Mouse (Mus musculus): ENCODE data around the gene Cflar. TPM values are rescaled to one million over a fixed set of nuclear protein-coding genes. Genes with fewer than 3 reads are reported as not detected.

Cflar gene
- total and polyA plus RNA-seq, 2 experiments, result 45.7 to 98.7 TPM

GRCm38 (mm10) chr1:58728590-58728868 lies 17.2 kb downstream of the Cflar start:
- Histone ChIP-seq H3K79me2 (ENCODE audit: control insufficient read depth, insufficient read depth, low read length) (peaks cover 28% of the 10 kb centered on the region), H3K36me3 (ENCODE audit: control insufficient read depth, insufficient read depth, low read length) (peaks cover 60% of the 10 kb centered on the region), H3K27me3 (ENCODE audit: control insufficient read depth, insufficient read depth, low read length) (no peaks in the 10 kb centered on the region), H3K9ac (ENCODE audit: low read depth, low read length) (no peak overlapping the region), H3K4me1 (ENCODE audit: control insufficient read depth, insufficient read depth, low read length) (peaks cover 25% of the 10 kb centered on the region), H3K4me3 (ENCODE audit: insufficient read depth, low read depth, low read length) (no peak overlapping the region), H3K27ac (replicated peaks; ENCODE audit: insufficient read depth, low read depth, low read length) (no peak overlapping the region)
- TF ChIP-seq CTCF (IDR thresholded peaks at IDR 0.05; ENCODE audit: low read depth, low read length) (no peak), POLR2A (IDR thresholded peaks at IDR 0.05; ENCODE audit: extremely low read depth, insufficient read depth, low read length) (no peak)
- DNase-seq (ENCODE audit: extremely low read depth, low read depth, low spot score), result no peak
- WGBS, result 93% methylated on average over 3 of the region's 3 CpGs

DNA sequence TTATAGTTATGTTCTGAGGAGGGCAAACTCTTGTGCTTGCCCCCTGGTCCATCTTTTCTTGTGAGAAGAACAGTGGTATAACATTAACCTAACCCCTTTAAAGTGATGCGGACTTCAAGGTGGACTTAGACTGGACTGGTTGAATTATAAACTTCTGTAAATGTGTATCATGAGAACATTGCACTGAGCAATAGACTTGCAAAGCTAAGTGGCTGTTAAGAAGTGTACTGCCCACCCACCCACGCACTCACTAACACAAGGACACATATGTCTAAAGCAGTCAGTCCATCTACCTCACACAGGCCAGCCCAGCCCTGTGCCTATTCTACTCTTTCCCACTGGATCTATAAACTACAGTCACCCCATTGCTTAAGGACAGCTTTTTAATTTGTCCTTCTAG lies 22.3 kb downstream of the Cflar start:
- Histone ChIP-seq H3K27me3 (ENCODE audit: control insufficient read depth, insufficient read depth, low read length) (no peaks in the 10 kb centered on the region), H3K4me3 (ENCODE audit: insufficient read depth, low read depth, low read length) (no peak overlapping the region), H3K9ac (ENCODE audit: low read depth, low read length) (no peak overlapping the region), H3K79me2 (ENCODE audit: control insufficient read depth, insufficient read depth, low read length) (peaks cover 26% of the 10 kb centered on the region; the same call in 1 of the 2 replicates), H3K36me3 (ENCODE audit: control insufficient read depth, insufficient read depth, low read length) (peaks cover 83% of the 10 kb centered on the region), H3K4me1 (ENCODE audit: control insufficient read depth, insufficient read depth, low read length) (peaks cover 6% of the 10 kb centered on the region; the same call in 1 of the 2 replicates), H3K27ac (replicated peaks; ENCODE audit: insufficient read depth, low read depth, low read length) (no peak overlapping the region)
- 86% methylated on average over 2 of the region's 2 CpGs for WGBS
- no peak for DNase-seq (ENCODE audit: extremely low read depth, low read depth, low spot score)
- TF ChIP-seq CTCF (IDR thresholded peaks at IDR 0.05; ENCODE audit: low read depth, low read length) (no peak), POLR2A (IDR thresholded peaks at IDR 0.05; ENCODE audit: extremely low read depth, insufficient read depth, low read length) (no peak)

DNA sequence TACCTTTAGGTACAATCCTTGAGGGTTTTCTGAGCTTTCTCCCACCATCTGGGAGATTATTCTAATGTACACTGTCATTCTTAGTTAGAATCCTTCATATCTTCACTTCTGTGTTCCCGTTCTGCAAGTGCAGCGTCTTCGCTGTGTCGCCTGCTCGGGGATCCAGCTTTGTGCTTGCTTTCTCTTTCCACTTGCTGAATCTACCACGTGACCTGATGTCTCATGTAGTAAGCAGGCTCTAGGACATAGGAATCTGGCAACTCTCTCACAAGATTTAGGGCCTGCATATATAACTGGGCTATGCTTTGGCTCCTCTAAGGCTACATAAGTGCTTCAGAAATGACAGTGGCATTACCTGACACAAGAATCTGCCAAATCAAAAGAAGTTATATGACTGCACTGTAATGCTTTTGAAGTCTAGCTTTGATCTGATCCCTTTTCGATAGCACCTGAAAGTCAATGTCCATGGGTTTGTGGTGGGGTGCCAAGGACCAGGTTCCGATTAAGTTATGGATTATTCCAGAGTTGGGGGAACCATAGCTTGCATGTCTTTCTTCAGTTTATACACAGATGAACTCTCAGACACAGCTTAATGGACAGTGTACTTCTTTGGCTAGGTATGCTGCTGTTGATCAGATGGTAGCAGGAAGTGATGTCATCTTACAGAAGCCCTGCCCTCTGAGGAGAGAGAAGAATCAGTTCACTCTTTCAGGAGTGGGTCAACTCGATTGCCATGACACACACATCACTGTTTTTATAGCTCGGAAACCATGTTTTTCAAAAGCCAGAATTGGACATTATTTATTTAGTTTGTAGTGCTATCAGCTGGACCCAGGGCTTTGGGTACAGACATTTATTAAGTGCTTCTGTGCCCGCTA lies 23.0 kb downstream of the Cflar start:
- no peak overlapping the region for H3K9ac ChIP-seq (ENCODE audit: low read depth, low read length)
- no peak for DNase-seq (ENCODE audit: extremely low read depth, low read depth, low spot score)
- WGBS, result 90% methylated on average over 11 of the region's 11 CpGs
- H3K27me3 ChIP-seq (ENCODE audit: control insufficient read depth, insufficient read depth, low read length), result no peaks in the 10 kb centered on the region
- TF ChIP-seq POLR2A (IDR thresholded peaks at IDR 0.05; ENCODE audit: extremely low read depth, insufficient read depth, low read length), result no peak
- TF ChIP-seq CTCF (IDR thresholded peaks at IDR 0.05; ENCODE audit: low read depth, low read length), result no peak
- H3K27ac ChIP-seq (replicated peaks; ENCODE audit: insufficient read depth, low read depth, low read length), result no peak overlapping the region
- peaks cover 3% of the 10 kb centered on the region; the same call in 1 of the 2 replicates for H3K4me1 ChIP-seq (ENCODE audit: control insufficient read depth, insufficient read depth, low read length)
- H3K36me3 ChIP-seq (ENCODE audit: control insufficient read depth, insufficient read depth, low read length), result peaks cover 81% of the 10 kb centered on the region
- H3K4me3 ChIP-seq (ENCODE audit: insufficient read depth, low read depth, low read length), result no peak overlapping the region
- H3K79me2 ChIP-seq (ENCODE audit: control insufficient read depth, insufficient read depth, low read length), result peaks cover 20% of the 10 kb centered on the region; the same call in 1 of the 2 replicates

DNA sequence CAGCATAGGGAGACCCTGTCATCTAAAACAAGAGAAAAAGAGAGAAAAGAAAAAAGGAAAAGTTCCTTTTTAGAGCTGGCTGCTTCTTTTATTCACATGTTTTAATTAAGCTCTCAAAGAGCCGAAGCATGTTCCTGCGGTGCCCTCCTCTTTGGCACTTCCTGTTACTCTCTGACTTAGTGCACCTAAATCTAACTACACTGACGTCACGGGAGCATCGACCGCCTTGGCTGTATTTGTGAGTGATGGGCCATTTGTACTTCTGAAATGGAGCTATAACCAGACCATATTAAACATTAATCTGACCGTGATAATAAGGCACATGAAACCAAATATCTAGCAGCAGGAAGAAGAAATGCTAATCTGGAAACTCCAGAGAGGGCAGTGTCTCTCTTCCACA lies 24.7 kb downstream of the Cflar start:
- Histone ChIP-seq H3K9ac (ENCODE audit: low read depth, low read length) (no peak overlapping the region), H3K36me3 (ENCODE audit: control insufficient read depth, insufficient read depth, low read length) (peaks cover 85% of the 10 kb centered on the region), H3K27me3 (ENCODE audit: control insufficient read depth, insufficient read depth, low read length) (no peaks in the 10 kb centered on the region), H3K79me2 (ENCODE audit: control insufficient read depth, insufficient read depth, low read length) (peaks cover 25% of the 10 kb centered on the region; the same call in 1 of the 2 replicates), H3K27ac (replicated peaks; ENCODE audit: insufficient read depth, low read depth, low read length) (no peak overlapping the region), H3K4me1 (ENCODE audit: control insufficient read depth, insufficient read depth, low read length) (no peaks in the 10 kb centered on the region; the same call in 1 of the 2 replicates), H3K4me3 (ENCODE audit: insufficient read depth, low read depth, low read length) (no peak overlapping the region)
- 78% methylated on average over 7 of the region's 7 CpGs for WGBS
- TF ChIP-seq POLR2A (IDR thresholded peaks at IDR 0.05; ENCODE audit: extremely low read depth, insufficient read depth, low read length) (no peak), CTCF (IDR thresholded peaks at IDR 0.05; ENCODE audit: low read depth, low read length) (no peak)
- no peak for DNase-seq (ENCODE audit: extremely low read depth, low read depth, low spot score)

DNA sequence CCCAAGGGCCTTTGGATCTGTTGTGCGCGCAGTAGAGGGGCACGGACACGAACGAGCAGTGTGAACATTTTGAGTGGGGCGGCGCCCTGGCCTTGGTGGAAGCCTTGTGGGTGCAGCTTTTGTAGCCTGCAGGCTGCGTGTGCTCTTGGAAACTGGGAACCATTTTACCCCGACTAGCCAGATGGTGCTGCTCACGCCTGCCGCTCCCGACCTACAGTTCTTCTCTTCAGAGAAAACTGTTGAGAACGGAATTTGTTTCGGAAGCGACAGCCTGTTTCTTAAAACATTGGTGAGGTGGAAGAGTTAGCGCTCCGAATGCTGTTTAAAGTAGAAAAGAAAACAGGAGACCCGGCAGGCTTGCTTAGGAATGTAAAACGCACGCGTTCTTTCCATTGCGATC lies 25.7 kb downstream of the Cflar start:
- H3K36me3 ChIP-seq (ENCODE audit: control insufficient read depth, insufficient read depth, low read length), result peaks cover 86% of the 10 kb centered on the region
- TF ChIP-seq POLR2A (IDR thresholded peaks at IDR 0.05; ENCODE audit: extremely low read depth, insufficient read depth, low read length), result no peak
- no peak for TF ChIP-seq CTCF (IDR thresholded peaks at IDR 0.05; ENCODE audit: low read depth, low read length)

GRCm38 (mm10) chr1:58739529-58739928 lies 28.2 kb downstream of the Cflar start:
- H3K27me3 ChIP-seq (ENCODE audit: control insufficient read depth, insufficient read depth, low read length), result no peaks in the 10 kb centered on the region
- peaks cover 3% of the 10 kb centered on the region; the same call in 1 of the 2 replicates for H3K4me1 ChIP-seq (ENCODE audit: control insufficient read depth, insufficient read depth, low read length)
- no peak for TF ChIP-seq POLR2A (IDR thresholded peaks at IDR 0.05; ENCODE audit: extremely low read depth, insufficient read depth, low read length)
- TF ChIP-seq CTCF (IDR thresholded peaks at IDR 0.05; ENCODE audit: low read depth, low read length), result no peak
- 93% methylated on average over 7 of the region's 7 CpGs for WGBS
- peaks cover 94% of the 10 kb centered on the region for H3K36me3 ChIP-seq (ENCODE audit: control insufficient read depth, insufficient read depth, low read length)
- peaks cover 24% of the 10 kb centered on the region; the same call in 1 of the 2 replicates for H3K79me2 ChIP-seq (ENCODE audit: control insufficient read depth, insufficient read depth, low read length)
- H3K4me3 ChIP-seq (ENCODE audit: insufficient read depth, low read depth, low read length), result no peak overlapping the region
- H3K9ac ChIP-seq (ENCODE audit: low read depth, low read length), result no peak overlapping the region
- DNase-seq (ENCODE audit: extremely low read depth, low read depth, low spot score), result no peak
- no peak overlapping the region for H3K27ac ChIP-seq (replicated peaks; ENCODE audit: insufficient read depth, low read depth, low read length)

More for the DNA sequence above, 25.7 kb downstream of the Cflar start:
- H3K4me1 ChIP-seq (ENCODE audit: control insufficient read depth, insufficient read depth, low read length), result no peaks in the 10 kb centered on the region; the same call in 1 of the 2 replicates
- 95% methylated on average over 22 of the region's 22 CpGs for WGBS
- no peak overlapping the region for H3K4me3 ChIP-seq (ENCODE audit: insufficient read depth, low read depth, low read length)
- no peak overlapping the region for H3K27ac ChIP-seq (replicated peaks; ENCODE audit: insufficient read depth, low read depth, low read length)
- peaks cover 23% of the 10 kb centered on the region; the same call in 1 of the 2 replicates for H3K79me2 ChIP-seq (ENCODE audit: control insufficient read depth, insufficient read depth, low read length)
- no peak overlapping the region for H3K9ac ChIP-seq (ENCODE audit: low read depth, low read length)
- DNase-seq (ENCODE audit: extremely low read depth, low read depth, low spot score), result no peak
- no peaks in the 10 kb centered on the region for H3K27me3 ChIP-seq (ENCODE audit: control insufficient read depth, insufficient read depth, low read length)
